Mouse (Mus musculus): ENCODE results near the gene Myoz2. TPM values are rescaled to one million over a fixed set of nuclear protein-coding genes. Genes with fewer than 3 reads are reported as not detected.

Myoz2 gene
- polyA plus RNA-seq, 2 experiments from 2014 or later = not detected

DNA sequence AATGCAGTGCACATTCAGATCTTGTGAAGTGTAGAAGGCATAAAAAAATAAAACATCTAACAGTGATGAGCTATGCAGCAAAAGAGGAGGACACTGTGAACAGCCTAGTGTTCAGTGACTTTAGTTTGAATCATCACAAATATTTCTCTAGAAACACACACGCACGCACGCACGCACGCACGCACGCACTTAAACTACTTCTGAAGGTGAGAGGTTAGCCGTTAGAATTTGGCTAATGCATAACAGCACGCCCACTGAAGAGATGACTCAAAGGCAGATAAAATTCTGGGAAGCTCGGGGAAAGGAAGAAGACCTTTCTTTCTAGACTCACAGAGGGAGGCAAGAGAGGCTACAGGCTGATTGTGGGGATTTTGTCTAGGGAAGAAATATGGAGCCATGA, 27.4 kb downstream of the Myoz2 start:
- no peak for ATAC-seq

DNA sequence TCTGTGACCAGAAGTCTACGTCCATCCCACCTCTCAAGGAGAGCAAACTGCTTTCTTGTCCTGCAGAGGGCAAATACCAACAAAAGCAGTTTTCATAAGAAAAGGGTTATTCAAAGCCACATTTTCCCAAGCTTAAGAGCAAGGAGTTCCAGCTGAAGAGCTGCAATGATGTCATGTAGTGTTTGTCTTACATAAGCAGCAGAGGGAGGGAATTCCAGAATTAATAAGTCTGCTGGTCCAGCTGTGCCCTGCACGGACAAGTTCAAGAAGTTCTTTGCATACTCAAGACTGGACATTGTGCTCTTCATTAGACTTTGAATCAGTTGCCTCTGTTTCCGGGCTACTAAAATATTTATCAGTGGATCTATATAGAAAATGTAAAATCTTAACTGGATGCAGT, 33.8 kb downstream of the Myoz2 start:
- no peak for ATAC-seq

DNA sequence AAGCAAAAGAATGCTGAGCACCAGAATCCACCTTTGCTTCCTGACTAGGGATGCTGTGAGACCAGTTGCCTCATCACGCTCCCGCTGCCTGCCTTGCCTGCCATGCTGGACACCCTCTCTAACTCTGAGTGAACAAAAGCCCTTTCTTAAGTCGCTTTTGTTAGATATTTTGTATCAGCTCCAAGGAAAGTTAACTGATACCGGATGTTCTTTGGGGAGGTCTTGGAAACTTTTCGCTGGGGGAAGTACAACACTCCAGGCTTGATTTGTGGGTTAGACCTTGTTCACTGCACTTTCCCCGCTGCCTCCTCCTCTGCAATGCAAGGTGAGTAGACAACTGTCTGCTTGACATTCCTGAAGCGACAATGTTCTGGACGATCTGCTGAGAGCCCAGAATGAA, 36.3 kb downstream of the Myoz2 start:
- no peak for ATAC-seq

DNA sequence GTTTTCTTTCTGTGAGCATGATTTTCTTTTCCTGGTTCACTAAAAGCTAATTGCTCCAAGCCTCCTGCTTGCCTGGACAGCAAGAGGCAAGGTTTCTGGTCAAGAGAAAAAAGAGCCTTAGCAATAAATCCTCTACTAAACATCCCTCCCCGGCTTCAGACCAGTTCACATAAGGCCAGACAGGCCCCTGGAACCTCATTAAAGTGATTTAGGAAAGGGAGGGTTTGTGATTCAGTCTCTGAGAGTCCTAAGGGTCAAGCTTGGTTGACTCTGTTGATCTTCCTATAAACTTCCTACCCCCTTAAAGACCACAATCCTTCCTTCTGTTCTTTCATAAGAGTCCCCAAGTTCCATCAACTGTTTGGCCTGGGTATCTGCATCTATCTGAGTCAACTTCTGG, 37.8 kb downstream of the Myoz2 start:
- no peak for ATAC-seq

DNA sequence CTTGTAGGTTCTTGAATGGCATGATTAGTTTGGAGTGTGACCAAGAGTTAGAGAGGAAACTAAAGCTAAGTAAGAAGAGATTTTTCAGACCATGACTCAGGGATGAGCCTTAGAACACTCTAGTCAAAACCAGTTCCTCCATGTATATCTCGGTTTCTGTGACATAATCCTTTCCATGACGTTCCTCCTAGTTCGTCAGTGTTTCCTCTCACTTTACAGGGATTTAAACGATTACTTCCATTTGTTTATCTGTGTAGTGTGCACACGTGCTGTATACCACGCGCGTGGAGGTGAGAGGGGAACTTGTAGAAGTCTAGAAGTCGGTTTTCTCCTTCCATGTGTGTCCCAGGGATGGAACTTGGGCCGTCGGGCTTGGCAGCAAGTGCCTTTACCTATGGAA, 47.9 kb downstream of the Myoz2 start:
- ATAC-seq = no peak

DNA sequence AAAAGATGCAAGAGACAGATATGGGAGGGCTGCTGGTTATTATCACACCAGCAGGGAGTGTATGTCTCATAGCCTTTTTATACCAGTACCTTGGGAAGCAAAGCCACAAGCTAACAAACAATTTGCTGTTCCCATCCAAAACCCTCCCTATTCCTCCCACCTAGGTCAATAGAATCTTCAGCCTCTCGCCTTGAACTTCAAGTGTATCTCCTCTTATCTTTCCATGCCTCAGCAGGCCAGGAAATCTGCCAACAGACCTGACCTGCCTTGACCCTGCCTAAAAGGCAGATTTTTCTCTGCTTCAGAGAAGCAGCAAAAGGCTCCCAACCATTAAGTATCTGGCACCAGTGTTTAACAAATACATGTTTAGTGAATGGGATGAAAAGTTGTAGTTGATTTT, 48.4 kb downstream of the Myoz2 start:
- ATAC-seq = no peak

DNA sequence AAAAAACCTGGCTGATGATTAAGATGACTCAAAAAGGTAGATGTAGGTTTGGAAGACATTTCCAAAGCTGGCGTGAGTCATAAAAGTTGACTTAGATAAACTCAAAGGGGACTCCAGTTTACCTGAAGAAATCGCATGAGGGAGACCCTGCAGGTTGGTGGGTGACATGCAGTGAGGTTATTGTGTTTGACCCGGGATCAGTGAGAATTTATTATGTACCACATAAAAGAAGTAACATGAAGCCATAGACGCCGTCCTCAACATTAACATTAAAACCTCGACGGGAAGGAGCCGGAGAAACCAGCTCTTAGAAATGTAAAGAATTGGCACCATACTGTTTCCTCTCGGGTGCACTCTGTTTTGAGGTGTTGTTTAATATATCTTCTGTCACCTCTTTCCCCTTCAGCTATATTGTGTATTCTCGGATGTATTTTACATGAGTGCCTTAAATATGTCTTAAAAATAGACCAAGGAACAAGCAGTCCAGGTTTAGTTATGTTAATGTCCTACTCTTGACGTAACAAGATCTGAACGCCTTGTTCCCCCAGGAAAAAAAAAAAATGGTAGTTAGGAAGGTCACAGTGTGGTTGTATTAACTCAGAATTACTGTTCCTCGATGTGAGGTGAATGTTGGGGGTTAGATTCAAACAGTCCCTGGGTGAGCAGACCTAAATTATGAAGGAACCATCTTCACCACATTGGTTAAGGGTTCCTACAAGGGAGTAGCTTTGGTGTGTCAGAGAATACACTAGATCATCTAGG, 49.5 kb downstream of the Myoz2 start:
- no peak for ATAC-seq

DNA sequence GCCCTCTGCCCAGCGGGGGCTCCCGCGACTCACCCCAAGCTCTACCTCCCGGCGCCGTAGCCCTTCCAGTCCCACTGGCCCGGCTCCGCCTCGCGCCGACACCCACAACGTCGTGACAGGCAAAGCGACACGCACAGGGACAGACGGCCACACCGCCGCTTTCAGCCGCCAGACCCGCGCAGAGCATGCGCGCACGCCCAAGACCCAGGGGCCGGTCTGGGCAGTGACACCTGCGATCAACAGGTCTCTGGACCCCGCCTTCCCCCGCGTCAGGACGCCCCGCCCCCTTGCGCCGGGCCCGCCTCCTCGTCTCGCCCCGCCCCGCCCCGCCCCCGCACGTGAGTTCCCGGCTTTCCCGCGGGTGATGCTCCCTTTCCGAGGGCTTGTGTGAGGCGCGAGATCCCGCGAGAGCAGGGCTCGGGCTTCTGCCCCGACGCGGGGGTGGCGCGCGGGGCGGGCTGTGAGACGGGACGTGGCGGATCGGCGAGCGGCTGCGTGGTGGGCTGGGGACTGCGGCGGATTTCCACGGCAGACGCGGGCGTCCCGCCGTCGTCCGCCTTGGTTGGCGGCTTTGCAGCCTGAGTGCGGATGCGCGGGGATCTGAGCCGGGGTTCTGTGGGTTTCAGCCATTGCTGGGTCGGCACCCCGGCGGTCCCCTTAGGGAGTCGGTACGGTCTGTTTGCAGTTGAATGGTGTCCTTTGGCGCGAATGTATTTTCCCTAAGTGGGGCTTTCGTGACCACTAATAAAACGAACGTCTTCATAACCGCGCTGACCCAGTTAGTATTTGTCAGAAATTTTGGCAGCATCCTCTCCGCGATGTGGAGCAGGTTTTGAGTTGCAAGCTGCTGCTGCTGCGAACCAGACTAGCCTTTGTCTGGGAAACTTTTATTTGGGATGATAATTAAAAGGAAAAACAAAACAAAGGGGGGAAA, 50.3 kb downstream of the Myoz2 start, which contains the start of gene Usp53:
TSS of gene Usp53 (minus strand) at position 262 of the 934 bp plus-strand sequence.
- peak; percentile 88 for ATAC-seq

DNA sequence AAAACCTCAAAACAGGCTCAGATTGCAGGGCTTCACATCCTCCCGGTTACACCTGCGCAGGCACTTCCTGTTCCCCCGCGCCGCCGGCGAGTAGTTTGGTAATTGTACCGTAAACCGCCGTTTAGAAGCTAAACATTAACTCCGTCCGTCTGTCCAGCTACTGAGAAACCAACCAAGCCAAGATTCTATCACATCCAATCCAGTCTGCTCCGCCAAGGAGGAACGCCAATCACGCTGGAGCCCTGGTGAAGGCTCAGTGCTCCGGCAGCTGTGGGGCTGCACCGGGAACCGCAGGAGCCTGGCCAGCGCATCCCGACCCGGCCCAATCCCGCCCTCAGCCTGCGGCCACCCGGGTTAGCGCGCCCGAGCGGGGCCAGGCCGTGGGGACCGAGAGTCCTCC, 51.0 kb downstream of the Myoz2 start:
- peak; percentile 51 for ATAC-seq

DNA sequence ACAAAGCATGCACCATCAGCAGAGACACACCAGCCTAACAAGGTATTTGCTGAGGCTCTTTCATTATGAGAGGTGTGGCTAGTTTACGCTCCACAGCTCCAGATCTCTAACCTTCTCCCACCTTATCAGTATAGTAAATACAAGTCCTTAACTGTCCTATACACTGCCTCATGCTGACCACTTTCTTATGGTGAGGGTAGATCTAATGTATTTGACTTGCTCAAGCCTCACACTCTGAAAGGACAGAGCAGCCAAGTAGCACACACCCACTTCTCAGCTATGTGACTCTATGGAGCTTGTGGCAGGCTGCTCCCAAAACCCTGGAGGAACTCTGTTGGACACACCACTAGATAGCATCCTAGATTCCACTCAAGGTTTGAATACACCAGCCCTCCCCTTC, 58.9 kb downstream of the Myoz2 start:
- no peak for ATAC-seq

DNA sequence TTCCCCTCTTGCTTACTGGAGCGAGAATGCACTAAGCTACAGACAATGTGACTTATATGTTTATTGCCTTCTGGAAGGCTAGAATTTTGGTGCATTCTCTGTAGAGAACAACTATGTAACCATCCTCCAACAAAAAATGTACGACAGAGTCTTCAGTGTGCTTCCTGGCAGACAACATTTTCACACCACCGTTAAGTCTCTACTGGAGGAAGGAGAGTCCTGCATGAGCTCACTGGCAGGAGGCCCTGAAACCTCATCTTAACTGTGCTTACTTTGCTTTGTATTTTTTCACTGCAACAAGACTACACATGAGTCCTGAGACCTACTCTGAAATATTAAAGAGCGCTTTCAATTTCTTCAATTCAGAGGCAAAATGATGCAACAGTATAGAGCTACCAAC, 59.5 kb downstream of the Myoz2 start:
- ATAC-seq = no peak

DNA sequence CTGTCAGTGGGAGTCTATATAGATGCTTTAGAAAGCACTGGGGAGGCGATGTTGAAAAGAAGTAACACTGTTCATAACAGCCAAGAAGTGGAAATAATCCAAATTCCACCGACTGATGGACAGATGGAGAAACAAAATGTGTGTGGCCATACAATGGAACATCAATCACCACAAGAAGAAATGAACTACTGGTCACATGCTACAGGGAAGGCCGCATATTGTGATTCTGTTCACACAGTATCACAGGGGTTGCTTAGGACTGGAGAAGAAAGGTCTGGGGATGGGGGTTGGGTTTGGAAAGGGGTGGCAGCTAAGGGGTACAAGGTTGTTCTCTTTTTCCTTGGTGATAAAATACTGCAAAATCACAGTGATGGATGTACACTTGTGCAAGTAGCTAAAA, 60.0 kb downstream of the Myoz2 start:
- no peak for ATAC-seq

DNA sequence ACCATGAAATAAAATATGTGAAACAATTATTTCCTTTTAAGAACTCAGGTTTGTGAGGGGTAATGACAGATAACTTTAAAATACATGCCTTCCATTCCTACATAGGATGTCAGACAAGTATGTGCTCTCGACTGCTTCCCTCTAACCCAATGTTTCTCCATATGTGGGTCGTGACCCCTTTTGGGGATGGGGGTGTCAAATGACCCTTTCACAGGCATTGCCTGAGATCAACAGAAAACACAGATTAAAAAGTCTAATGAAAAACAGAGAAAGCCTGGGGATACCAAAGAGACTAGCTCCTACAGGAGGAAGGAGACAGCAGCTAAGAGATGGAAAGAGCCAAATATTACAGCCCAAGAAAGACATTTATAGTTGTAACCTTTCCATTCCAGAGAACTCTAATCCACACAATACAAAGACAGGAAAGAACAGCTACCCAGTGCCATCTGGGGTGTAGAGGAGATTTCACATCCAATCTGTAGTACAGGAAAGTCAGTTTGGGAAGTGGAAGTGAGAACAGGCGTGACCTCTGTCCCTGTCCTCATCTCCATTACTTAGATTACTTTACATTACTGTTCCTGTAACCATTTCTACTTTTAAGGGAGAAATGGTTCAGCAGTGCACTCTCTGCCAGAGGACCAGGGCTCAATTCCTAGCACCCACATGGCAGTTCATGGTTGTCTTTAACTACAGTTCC, 62.5 kb downstream of the Myoz2 start:
- no peak for ATAC-seq

DNA sequence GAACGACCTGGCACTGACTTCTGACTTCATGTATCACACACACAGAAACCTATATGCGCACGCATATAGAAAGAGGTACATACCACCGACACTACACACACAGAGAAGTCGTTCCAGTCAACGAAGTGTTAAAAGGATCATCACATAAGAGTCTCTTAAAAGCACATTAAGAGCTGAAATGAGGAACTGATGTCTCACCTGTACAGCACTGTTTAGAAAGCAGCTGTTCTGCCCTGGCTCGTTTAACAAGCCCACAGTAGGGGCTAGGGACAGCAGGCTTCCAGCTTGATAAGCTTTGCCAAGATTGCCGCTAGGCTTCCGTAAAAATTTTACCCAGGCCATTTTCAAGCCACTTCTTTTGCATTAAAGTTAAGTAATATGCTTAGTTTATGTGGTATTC, 66.4 kb downstream of the Myoz2 start:
- ATAC-seq = no peak

DNA sequence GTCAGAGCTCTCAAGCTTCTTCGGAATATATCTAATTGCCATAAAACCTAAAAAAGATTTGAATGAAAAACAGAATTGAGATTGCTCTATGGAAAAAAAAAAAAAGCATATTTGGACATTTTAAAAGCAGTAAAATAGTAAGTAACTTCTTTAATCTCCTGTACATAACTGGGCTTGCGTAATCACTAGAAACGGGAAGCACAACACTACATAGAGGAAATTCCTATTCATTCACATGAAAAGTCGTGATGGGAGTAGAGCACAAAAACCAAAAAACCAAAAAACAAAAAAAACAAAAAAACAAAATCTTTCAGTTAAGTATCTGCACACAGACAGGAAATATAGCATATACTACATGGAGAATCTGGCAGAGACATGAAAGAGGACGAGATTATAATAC, 70.5 kb downstream of the Myoz2 start:
- no peak for ATAC-seq

Other genes starting within 250 kb of the Myoz2 start
- not detected for gene Fabp2, start 139.9 kb downstream of the Myoz2 start, polyA plus RNA-seq (2017; shearing (Covaris generic))
- gene Gm10959, start 115.7 kb downstream of the Myoz2 start, polyA plus RNA-seq (2017; shearing (Covaris generic)) = not detected
- gene 1810037I17Rik, start 110.8 kb downstream of the Myoz2 start, polyA plus RNA-seq (2017; shearing (Covaris generic)) = 100 to 1,000 TPM in 1 of 2 experiments, 10 to 100 TPM in 1; 97.1 to 130 TPM
- 10 to 100 TPM; 10.9 to 14.1 TPM for gene Usp53, start 50.5 kb downstream of the Myoz2 start, polyA plus RNA-seq (2017; shearing (Covaris generic))
- under 1 TPM in 1 of 2 experiments, not detected in 1; 0.13 TPM for gene Synpo2, start 201.1 kb upstream of the Myoz2 start, polyA plus RNA-seq (2017; shearing (Covaris generic))
- gene Sec24d, start 232.4 kb upstream of the Myoz2 start, polyA plus RNA-seq (2017; shearing (Covaris generic)) = 10 to 100 TPM; 12.8 to 19.5 TPM

All from activated CD4-positive, CD25-positive, alpha-beta regulatory T cell, adult 4 months (primary cell).